Mouse (Mus musculus) G1E (cell line): ENCODE results near the gene Rnf114.

Source experiments
- CTCF ChIP-seq: IDR thresholded peaks from 2 replicates; pipeline ENCODE4 v1.5.1; 2012; ENCODE audit warnings: low read depth, low read length, inconsistent platforms, mixed read lengths
- GATA1 ChIP-seq: IDR thresholded peaks from 2 replicates; pipeline ENCODE4 v1.6.1; 2012; ENCODE audit warnings: borderline replicate concordance, low read length, inconsistent platforms, mixed read lengths
- GATA2 ChIP-seq: IDR thresholded peaks from 2 replicates; pipeline ENCODE4 v1.6.1; 2012; ENCODE audit warnings: low read depth, low read length, inconsistent platforms, borderline replicate concordance
- POLR2AphosphoS5 ChIP-seq: IDR thresholded peaks from 2 replicates; pipeline ENCODE4 v1.6.1; 2012; ENCODE audit warnings: low read depth, low read length, inconsistent platforms; ENCODE audit not compliant: insufficient replicate concordance
- TAL1 ChIP-seq: conservative IDR thresholded peaks from 2 replicates; pipeline ENCODE4 v1.6.1; 2012; ENCODE audit warnings: low read depth, low read length, inconsistent platforms, mixed read lengths

- TF ChIP-seq CTCF: no peak
- TF ChIP-seq GATA1: no peak
- no peak for TF ChIP-seq TAL1
- no peak for TF ChIP-seq POLR2AphosphoS5
- no peak for TF ChIP-seq GATA2
Measured at GRCm38 (mm10) chr2:167512365-167512764, 19.9 kb downstream of the Rnf114 start.
